Mouse (Mus musculus) cerebellum, adult 8-10 months (tissue): ENCODE measurements around the gene Dgcr2.

ENCODE experiments used
- DNase-seq: peaks from one replicate; pipeline ENCODE4 v3.0.0; 2022

Gene Dgcr2

GRCm38 (mm10) chr16:17898462-17898861, at the start of gene Dgcr2, which contains the start of gene Tssk2:
Dgcr2 (minus strand) TSS chr16:17898562.
Tssk2 (plus strand) TSS chr16:17898637.
- no peak for DNase-seq

- DNase-seq = no peak
Measured at GRCm38 (mm10) chr16:17945081-17945831, 46.9 kb upstream of the Dgcr2 start.

- DNase-seq = no peak
Measured at GRCm38 (mm10) chr16:17943466-17943865, 45.1 kb upstream of the Dgcr2 start.

- no peak for DNase-seq
Measured at GRCm38 (mm10) chr16:17939255-17939751, 40.9 kb upstream of the Dgcr2 start.

- peak; percentile 63 for DNase-seq
Measured at GRCm38 (mm10) chr16:17938821-17939220, 40.5 kb upstream of the Dgcr2 start.

GRCm38 (mm10) chr16:17938187-17938586, 39.8 kb upstream of the Dgcr2 start:
- no peak for DNase-seq

- no peak for DNase-seq
Measured at GRCm38 (mm10) chr16:17936776-17937175, 38.4 kb upstream of the Dgcr2 start.

- DNase-seq = no peak
Measured at GRCm38 (mm10) chr16:17934445-17934910, 36.1 kb upstream of the Dgcr2 start.

- no peak for DNase-seq
Measured at GRCm38 (mm10) chr16:17933594-17934444, 35.5 kb upstream of the Dgcr2 start.

- no peak for DNase-seq
Measured at GRCm38 (mm10) chr16:17931906-17932460, 33.6 kb upstream of the Dgcr2 start.

GRCm38 (mm10) chr16:17929631-17930030, 31.3 kb upstream of the Dgcr2 start:
- no peak for DNase-seq

GRCm38 (mm10) chr16:17929211-17929610, 30.8 kb upstream of the Dgcr2 start:
- DNase-seq = no peak

- DNase-seq = peak; percentile 41
Measured at GRCm38 (mm10) chr16:17928627-17929104, 30.3 kb upstream of the Dgcr2 start.

GRCm38 (mm10) chr16:17928087-17928580, 29.8 kb upstream of the Dgcr2 start, which contains the start of gene Slc25a1:
Slc25a1 (minus strand) TSS chr16:17928219.
- DNase-seq = peak; percentile 69

- peak; percentile 40 for DNase-seq
Measured at GRCm38 (mm10) chr16:17927351-17928082, 29.2 kb upstream of the Dgcr2 start.

GRCm38 (mm10) chr16:17922163-17922538, 23.8 kb upstream of the Dgcr2 start:
- DNase-seq = no peak

GRCm38 (mm10) chr16:17921325-17922162, 23.2 kb upstream of the Dgcr2 start:
- DNase-seq = peak; percentile 93

- no peak for DNase-seq
Measured at GRCm38 (mm10) chr16:17920586-17920985, 22.2 kb upstream of the Dgcr2 start.

GRCm38 (mm10) chr16:17914307-17915249, 16.2 kb upstream of the Dgcr2 start, which contains the start of gene Gsc2:
Gsc2 (minus strand) TSS chr16:17915059.
- DNase-seq = no peak
